Mouse (Mus musculus) left cerebral cortex, postnatal 10 days (tissue): ENCODE data around the gene Pigr. TPM values are rescaled to one million over a fixed set of nuclear protein-coding genes. Genes with fewer than 3 reads are reported as not detected.

Experiments
- DNase-seq, 2 experiments: peaks; one replicate each; pipeline ENCODE4 v3.0.0; 2021 to 2022; ENCODE audit warnings: low spot score in 2 of 2, mixed read lengths in 1 of 2; ENCODE audit errors: extremely low spot score in 1 of 2
- intact Hi-C: fragments of 180-260 bp; cut with DNase I; formaldehyde crosslinking; loops from one replicate; pipeline ENCODE4 v1.15.1; 2025
- total RNA-seq, 2 experiments: library from RNA; stranded (reverse); gene quantifications; 2 replicates each; pipeline ENCODE4 v1.2.3; 2021

Gene Pigr
- under 1 TPM; 0.08 to 0.21 TPM for total RNA-seq

DNA sequence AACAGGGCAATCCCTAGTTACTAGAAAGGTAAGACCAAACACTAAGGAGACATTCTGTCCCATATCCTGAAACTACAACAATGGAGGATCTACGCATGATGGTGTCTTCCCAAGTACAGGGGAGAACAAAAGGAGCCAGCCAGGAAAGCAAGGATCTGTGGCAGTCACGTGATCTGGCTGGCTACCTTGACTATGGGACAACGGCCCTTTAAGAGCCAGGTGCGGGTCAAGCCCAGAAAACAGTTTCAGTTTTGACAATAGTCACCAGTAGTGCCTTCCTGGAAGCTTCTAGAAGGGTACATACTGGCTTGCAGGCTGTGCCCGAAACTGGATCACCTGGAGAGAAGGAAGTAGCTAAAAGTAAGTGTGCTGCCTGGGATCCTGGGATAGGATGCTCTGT lies at the start of gene Pigr:
Gene Pigr (plus strand): TSS at position 237 of the 400 bp plus-strand sequence.
- no peak for DNase-seq
- intact Hi-C loops: no loop called here

DNA sequence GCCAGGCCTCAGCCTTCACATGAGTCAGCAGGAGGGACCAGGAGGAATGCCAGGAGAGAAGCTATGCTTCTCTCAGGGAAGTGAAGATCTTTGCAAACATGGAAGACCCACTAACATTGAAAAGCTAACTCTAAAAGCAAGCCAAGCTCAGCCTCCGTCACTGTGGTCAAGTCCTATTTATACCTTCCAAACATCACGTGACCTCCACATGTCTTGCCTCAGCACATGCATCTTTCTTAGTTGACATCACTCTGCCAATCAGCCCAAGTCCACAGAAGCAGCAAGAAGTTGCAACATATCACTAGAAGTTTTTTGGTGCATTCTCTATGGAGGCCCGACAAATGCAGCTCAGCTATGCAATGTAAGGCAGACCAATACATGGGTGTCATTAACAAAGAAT lies 46.6 kb upstream of the Pigr start:
- no peak for DNase-seq
- intact Hi-C loops: no loop called here

DNA sequence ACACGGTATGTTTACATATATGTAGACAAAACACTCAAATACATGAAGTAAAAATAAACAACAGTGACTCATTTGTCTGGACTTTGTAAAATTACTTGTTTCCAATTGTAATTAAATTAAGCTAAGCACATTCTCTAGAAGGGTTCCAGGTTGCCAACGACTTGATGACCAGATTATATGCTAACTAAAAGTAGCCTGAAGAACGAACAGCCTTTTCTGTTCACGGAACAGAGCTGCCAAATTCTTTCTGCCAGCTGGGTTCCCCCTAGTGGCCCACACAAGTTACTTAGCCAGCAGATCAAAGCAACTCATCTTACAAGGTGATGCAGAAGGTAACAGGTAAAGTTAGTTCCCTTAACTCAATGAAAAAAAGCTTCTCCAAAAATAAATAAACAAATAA lies 42.4 kb upstream of the Pigr start:
- intact Hi-C loops: no loop called here
- peak; percentile 29 to 35 for DNase-seq

- no peak for DNase-seq
- intact Hi-C loops: loop anchor here (5.0 kb wide), 1 partner anchor 100 kb away; no protein-coding TSS in a partner anchor
These were observed 39.5 kb upstream of the Pigr start for GRCm38 (mm10) chr1:130787001-130787400.

GRCm38 (mm10) chr1:130789512-130790451 lies 36.7 kb upstream of the Pigr start:
- no peak for DNase-seq
- intact Hi-C loops: loop anchor here (5.0 kb wide), 1 partner anchor 102 kb away; no protein-coding TSS in a partner anchor

DNA sequence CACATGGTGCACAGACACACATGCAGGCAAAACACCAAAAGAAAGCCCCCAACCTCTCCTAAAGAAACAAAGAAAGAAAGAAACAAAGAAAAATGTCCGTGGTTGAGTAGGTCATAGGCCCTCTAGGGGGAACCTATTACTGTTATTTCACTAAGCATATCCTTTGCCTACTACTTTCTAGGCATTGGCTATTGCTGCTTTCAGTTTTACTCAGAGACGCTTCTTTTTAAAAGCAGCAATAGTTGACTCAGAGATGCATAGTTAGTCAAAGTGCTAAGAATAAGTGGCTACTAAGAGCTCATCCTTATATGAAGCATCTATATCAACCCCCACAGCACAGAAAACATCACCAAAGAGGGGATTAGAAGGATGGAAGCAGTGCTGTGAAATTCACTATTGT lies 31.2 kb upstream of the Pigr start:
- intact Hi-C loops: loop anchor here (5.0 kb wide), 1 partner anchor 257 kb away; no protein-coding TSS in a partner anchor
- no peak for DNase-seq

DNA sequence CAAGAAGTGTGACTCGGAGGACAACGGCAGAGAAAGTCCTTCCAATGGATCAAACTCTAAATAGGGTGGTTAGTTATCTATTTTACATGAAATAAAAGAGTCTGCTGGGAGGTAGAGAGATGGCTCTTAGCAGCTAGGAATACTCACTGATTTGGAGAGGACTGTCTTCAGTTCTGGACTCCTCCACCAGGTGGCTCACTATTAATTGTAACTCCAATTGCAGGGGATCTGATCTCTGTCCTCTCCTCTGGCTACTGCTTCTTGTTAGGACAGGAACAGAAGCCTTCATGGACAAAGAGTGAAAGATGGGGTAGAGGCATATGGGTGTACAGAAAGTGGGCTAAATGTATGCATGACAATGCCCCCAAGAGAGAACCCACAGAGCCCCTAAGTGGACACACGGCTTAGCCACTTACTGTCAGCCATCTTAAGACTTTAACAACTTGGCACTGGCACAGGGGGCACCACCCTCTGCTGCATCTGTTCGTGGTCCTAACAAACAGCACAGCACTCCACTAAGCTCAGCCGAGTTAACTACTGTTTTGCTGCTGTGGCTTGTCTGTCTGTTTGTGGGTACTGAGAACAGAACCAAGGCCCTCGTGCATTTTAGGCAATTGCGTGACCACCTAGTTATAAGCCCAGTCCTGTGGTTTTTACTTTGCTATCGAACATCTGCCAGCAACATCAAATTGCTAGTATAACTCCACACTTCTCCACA lies 29.4 kb upstream of the Pigr start:
- peak; percentile 29 to 47 for DNase-seq
- intact Hi-C loops: loop anchor here (5.0 kb wide), 1 partner anchor 255 kb away; no protein-coding TSS in a partner anchor

GRCm38 (mm10) chr1:130798037-130798436 lies 28.4 kb upstream of the Pigr start:
- intact Hi-C loops: loop anchor here (5.0 kb wide), 1 partner anchor 254 kb away; no protein-coding TSS in a partner anchor

GRCm38 (mm10) chr1:130798551-130798950 lies 27.9 kb upstream of the Pigr start:
- intact Hi-C loops: loop anchor here (5.0 kb wide), 1 partner anchor 254 kb away; no protein-coding TSS in a partner anchor
- DNase-seq: no peak

More at GRCm38 (mm10) chr1:130798037-130798436, 28.4 kb upstream of the Pigr start:
- DNase-seq: no peak

DNA sequence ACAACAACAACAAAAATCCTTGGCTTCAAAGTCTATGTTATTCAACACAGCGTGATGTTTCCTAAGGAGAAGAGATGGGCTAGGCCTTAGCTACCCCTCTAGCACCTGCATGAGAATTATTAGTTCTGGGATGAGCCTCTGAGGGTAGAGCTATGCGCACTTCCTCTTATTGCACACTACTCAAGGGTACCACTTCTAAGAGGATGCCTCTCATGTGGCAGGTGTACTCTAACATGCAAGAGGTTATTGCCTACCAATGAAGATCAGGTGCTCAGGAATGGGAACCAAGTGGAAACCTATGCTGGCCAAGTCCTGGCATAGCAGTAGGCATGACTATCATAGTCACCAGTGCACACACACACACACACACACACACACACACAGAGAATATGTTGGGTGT lies 27.1 kb upstream of the Pigr start:
- intact Hi-C loops: loop anchor here (5.0 kb wide), 1 partner anchor 253 kb away; no protein-coding TSS in a partner anchor

DNA sequence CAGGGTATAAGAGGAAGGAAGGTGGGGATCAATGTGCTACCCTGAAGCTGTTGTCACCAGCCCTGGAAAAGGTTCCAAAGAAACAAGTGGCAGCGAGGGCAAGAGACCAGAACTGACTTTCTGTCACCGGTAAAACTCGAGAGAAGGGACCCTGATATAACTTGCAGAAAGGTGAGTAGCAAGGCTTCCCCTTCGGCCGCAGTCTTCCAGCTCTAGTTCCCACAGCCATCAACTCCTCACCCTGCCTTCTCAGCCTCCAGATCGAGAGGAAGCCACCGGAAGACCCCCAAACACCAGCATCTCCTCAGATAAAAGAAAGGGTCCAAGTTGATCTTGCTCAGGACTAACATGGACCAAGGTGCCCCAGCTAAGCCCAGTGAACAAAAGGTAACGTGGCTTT lies 25.9 kb upstream of the Pigr start, which contains the start of gene Fcamr:
Gene Fcamr (plus strand): TSS at position 301 of the 400 bp plus-strand sequence.
- no peak for DNase-seq
- intact Hi-C loops: no loop called here

More for the DNA sequence above, 27.1 kb upstream of the Pigr start:
- DNase-seq: no peak

GRCm38 (mm10) chr1:130801511-130801910 lies 25.0 kb upstream of the Pigr start:
- DNase-seq: no peak
- intact Hi-C loops: no loop called here

GRCm38 (mm10) chr1:130802976-130803375 lies 23.5 kb upstream of the Pigr start:
- no peak for DNase-seq
- intact Hi-C loops: no loop called here

DNA sequence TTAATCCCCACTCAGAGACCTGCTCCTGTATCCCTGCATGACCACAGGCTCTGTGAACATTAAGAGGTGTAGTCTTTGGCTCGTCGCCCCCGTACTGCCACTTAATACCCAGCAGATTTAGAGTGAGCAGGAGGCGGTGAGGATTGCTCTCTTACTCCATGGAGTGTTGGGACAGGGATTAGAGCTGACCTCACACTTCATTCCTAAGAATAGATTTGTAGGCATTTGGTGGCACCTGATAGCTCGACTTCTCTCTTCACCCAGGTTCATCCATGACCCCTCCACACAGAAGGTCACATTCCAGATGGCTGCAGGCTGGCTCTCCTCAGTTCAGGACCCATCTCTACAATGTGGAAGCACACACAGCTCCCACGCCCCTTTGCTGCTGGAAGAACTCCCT lies 22.2 kb upstream of the Pigr start:
- intact Hi-C loops: no loop called here
- no peak for DNase-seq

GRCm38 (mm10) chr1:130810906-130811305 lies 15.6 kb upstream of the Pigr start:
- intact Hi-C loops: no loop called here
- no peak for DNase-seq

- no peak for DNase-seq
- intact Hi-C loops: no loop called here
These were observed 15.2 kb upstream of the Pigr start for GRCm38 (mm10) chr1:130811316-130811715.

DNA sequence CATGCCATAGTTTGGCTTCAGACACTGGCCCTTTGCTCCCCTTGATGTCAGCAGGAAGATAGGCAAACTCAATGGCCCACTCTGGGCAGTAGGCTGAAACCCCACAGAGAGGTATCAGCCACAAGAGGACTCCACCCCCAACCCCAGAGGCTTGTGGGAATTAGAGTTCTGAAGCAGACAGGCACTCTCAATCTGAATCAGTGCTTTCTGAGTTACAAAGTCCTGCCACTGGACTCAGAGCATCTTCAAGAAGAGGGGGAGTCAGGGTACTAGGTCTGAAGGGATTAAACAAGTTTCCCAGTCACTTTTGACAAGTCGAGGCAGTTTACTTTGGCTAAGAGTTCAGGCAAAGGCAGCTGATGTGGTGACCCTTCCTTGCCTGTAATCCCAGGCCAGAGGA lies 6.7 kb upstream of the Pigr start:
- DNase-seq: no peak
- intact Hi-C loops: no loop called here

DNA sequence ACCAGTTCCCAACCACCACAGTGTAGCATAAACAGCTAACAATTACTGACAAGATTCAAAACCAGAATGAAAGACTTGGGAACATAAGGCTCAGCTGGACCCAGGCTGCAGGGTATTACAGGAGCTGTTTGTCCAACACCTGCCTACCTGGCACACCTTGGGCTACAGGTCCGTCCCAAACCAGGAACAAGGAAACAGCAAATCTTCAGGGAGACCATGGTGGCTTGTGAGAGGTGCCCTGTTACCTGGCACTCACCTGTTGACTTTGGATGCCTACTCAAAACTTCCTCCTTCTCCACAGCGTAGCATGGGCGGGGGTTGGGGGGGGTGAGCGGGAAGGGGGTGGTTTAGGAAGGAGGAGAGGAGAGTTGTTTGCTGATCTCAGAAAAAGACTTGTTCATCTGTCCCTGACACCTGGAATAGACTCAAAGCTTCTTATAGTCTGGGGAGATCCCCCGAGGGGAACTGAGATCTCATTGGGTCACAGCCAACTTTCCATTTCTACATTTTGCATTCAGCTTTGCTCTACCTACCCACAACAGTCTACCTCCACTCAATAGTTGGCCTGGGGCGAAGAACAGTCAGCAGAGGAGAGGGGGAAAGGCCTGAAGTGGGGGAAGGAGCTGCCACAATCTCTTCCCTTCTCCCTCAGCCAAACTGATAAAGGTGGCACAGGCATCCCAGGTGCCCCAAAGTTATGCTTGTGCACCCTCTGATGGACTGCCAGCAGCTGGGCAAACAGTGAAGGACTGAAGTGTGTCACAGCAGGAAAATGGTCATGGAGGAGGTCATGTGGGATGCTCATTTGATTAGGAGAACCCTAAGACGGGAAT lies 6.0 kb upstream of the Pigr start:
- intact Hi-C loops: no loop called here
- no peak for DNase-seq

GRCm38 (mm10) chr1:130821149-130821471 lies 5.4 kb upstream of the Pigr start:
- no peak for DNase-seq
- intact Hi-C loops: no loop called here
